Mouse (Mus musculus): ENCODE measurements around the gene Ankrd34c. TPM values are rescaled to one million over a fixed set of nuclear protein-coding genes. Genes with fewer than 3 reads are reported as not detected.

Gene Ankrd34c
- polyA plus RNA-seq, 1 experiment: not detected

DNA sequence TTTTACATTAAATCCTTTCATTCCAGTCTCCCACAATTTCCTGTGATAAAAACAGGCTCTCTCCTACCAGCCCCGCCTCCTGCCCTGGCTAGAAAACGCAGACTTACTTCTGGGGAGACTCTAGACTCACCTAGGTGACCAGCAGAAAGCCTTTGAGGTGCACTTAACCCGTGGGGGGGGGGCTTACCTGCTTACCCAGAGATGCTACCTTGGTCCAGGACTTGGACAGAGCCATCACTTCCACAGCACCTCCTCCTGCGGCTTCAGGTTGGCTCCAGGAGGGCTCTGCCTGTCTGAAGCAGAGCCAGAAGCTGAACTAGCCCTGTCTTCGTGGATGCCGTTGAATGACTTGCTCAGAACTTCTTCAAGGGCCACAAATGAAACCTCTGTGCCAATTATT, 387 bp downstream of the Ankrd34c start:
- no peak for TF ChIP-seq CTCF (IDR thresholded peaks at IDR 0.05; ENCODE audit: insufficient read depth, low read length)
- no peak for TF ChIP-seq POLR2A (IDR thresholded peaks at IDR 0.05; ENCODE audit: borderline replicate concordance, extremely low read depth, low read depth, low read length)
- Histone ChIP-seq H3K4me3 (replicated peaks; ENCODE audit: extremely low read depth, low read depth, low read length) (no peak overlapping the region), H3K4me1 (ENCODE audit: control insufficient read depth, insufficient read depth, low read length) (no peaks in the 10 kb centered on the region)
- 12% methylated on average over 6 of the region's 6 CpGs for WGBS
- no peak for DNase-seq

GRCm38 (mm10) chr9:89736932-89737705, 1.2 kb downstream of the Ankrd34c start:
- DNase-seq: peak; percentile 4
- H3K4me1 ChIP-seq (ENCODE audit: control insufficient read depth, insufficient read depth, low read length): no peaks in the 10 kb centered on the region
- no peak overlapping the region for H3K4me3 ChIP-seq (replicated peaks; ENCODE audit: extremely low read depth, low read depth, low read length)
- TF ChIP-seq POLR2A (IDR thresholded peaks at IDR 0.05; ENCODE audit: borderline replicate concordance, extremely low read depth, low read depth, low read length) (no peak), CTCF (IDR thresholded peaks at IDR 0.05; ENCODE audit: insufficient read depth, low read length) (no peak)
- 7% methylated on average over 20 of the region's 20 CpGs for WGBS

DNA sequence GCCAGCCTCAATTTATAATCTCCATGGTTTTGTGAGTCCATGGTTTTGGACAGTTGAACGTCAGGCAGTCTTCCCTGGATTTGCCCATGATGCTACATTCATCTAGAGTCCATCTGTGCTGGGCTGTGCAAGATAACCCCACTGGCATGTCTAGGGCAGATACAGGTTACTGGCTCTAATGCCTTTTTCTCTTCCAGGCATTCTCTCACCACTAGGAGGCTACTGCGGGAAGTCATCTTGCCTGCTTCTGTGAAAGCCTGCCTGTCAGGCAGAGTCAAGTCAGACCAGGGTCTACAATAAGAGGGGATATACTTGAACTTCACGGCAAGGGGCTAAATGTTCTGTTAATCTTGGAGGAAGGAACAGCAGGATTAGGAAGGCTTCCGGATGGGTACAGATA, 31.4 kb downstream of the Ankrd34c start:
- WGBS: 17% methylated on average over 4 of the region's 4 CpGs
- no peak overlapping the region for H3K4me3 ChIP-seq (replicated peaks; ENCODE audit: extremely low read depth, low read depth, low read length)
- DNase-seq: no peak
- peaks cover 3% of the 10 kb centered on the region; the same call in 1 of the 2 replicates for H3K4me1 ChIP-seq (ENCODE audit: control insufficient read depth, insufficient read depth, low read length)
- peak; percentile 29 for TF ChIP-seq CTCF (IDR thresholded peaks at IDR 0.05; ENCODE audit: insufficient read depth, low read length)
- TF ChIP-seq POLR2A (IDR thresholded peaks at IDR 0.05; ENCODE audit: borderline replicate concordance, extremely low read depth, low read depth, low read length): no peak

DNA sequence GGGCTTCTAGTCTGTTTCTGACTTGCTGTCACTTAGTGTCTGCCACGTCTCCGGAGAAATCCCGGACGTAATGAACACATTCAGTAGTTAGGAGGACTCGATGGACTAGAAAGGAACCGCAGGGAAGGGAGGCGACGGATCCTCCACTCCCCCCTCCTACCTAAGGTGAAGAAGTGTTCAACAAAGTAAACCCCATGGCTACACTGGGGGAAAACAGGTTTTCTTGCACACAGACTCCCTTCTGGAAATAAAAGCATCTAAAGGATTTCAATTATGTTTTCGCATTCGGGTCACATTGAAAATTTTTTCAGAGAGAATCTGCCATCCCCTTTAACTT, 33.1 kb downstream of the Ankrd34c start:
- 8% methylated on average over 10 of the region's 10 CpGs for WGBS
- peaks cover 3% of the 10 kb centered on the region; the same call in 1 of the 2 replicates for H3K4me1 ChIP-seq (ENCODE audit: control insufficient read depth, insufficient read depth, low read length)
- TF ChIP-seq CTCF (IDR thresholded peaks at IDR 0.05; ENCODE audit: insufficient read depth, low read length): no peak
- TF ChIP-seq POLR2A (IDR thresholded peaks at IDR 0.05; ENCODE audit: borderline replicate concordance, extremely low read depth, low read depth, low read length): no peak
- H3K4me3 ChIP-seq (replicated peaks; ENCODE audit: extremely low read depth, low read depth, low read length): peak overlapping the region; percentile 77
- DNase-seq: no peak

DNA sequence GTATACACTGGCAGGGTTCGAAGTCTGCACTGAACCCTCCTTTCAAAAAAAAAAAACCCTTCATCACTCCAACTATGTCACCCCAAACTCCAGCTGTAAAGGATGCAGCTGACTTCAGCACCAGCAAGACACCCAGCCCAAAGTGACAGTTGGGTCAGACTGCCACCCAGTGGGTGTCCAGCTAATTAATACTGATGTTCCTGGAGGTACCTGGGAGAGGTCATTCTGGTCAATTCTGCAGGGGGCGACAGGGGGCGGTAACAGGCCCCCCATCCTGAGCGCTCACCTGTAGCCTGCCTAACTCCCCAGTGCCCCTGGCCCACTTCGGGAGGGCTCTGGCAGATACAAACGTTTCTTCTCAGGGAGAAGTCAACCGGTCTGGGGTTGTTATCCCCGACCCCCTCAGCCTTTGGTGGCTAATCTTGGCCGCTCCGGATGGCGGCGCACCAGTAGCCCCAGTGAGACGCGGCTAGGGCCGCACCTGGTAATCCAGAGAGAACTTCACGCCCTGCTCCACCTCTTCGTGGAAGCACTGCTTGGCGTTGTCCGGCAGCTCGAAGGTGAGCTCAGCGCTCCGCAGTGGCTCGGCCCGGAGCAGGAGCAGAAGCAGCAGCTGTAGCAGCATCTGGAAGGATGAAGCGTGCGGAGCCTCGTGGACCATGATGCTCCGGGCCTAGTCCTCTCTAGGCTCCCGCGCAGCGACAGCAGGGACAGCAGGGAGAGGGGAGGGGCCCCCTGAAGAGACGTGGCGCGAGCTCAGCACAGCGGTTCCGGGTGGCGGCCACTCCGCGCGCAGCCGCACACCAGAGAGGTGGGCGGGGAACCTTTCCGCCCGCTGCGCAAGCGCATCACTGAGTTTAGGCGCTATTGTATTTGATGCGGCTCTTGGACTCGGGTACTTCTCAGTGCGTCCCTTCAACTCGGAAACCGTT, 33.7 kb downstream of the Ankrd34c start, which contains the start of gene Tmed3:
Gene Tmed3, minus strand, starts transcription at position 804 of the 932 bp plus-strand sequence.
- 1% methylated on average over 52 of the region's 52 CpGs for WGBS
- TF ChIP-seq POLR2A (IDR thresholded peaks at IDR 0.05; ENCODE audit: borderline replicate concordance, extremely low read depth, low read depth, low read length) (peak; percentile 70; the same call in 1 of the 2 replicates), CTCF (IDR thresholded peaks at IDR 0.05; ENCODE audit: insufficient read depth, low read length) (0 out of 2 replicates have a peak, but pooled peaks have one; percentile 12)
- peak; percentile 84 for DNase-seq
- H3K4me1 ChIP-seq (ENCODE audit: control insufficient read depth, insufficient read depth, low read length): peaks cover 3% of the 10 kb centered on the region; the same call in 1 of the 2 replicates
- H3K4me3 ChIP-seq (replicated peaks; ENCODE audit: extremely low read depth, low read depth, low read length): peak within 1 kb of the TSS; percentile 77

GRCm38 (mm10) chr9:89700910-89701457, 37.3 kb downstream of the Ankrd34c start:
- H3K4me1 ChIP-seq (ENCODE audit: control insufficient read depth, insufficient read depth, low read length): peaks cover 3% of the 10 kb centered on the region; the same call in 1 of the 2 replicates
- WGBS: 85% methylated on average over 2 of the region's 2 CpGs

GRCm38 (mm10) chr9:89695143-89695542, 43.1 kb downstream of the Ankrd34c start:
- 81% methylated on average over 1 of the region's 1 CpGs for WGBS
- no peak for DNase-seq
- TF ChIP-seq POLR2A (IDR thresholded peaks at IDR 0.05; ENCODE audit: borderline replicate concordance, extremely low read depth, low read depth, low read length) (no peak), CTCF (IDR thresholded peaks at IDR 0.05; ENCODE audit: insufficient read depth, low read length) (no peak)
- Histone ChIP-seq H3K4me3 (replicated peaks; ENCODE audit: extremely low read depth, low read depth, low read length) (no peak overlapping the region), H3K4me1 (ENCODE audit: control insufficient read depth, insufficient read depth, low read length) (no peaks in the 10 kb centered on the region)

More at GRCm38 (mm10) chr9:89700910-89701457, 37.3 kb downstream of the Ankrd34c start:
- no peak for DNase-seq
- no peak overlapping the region for H3K4me3 ChIP-seq (replicated peaks; ENCODE audit: extremely low read depth, low read depth, low read length)
- no peak for TF ChIP-seq CTCF (IDR thresholded peaks at IDR 0.05; ENCODE audit: insufficient read depth, low read length)
- TF ChIP-seq POLR2A (IDR thresholded peaks at IDR 0.05; ENCODE audit: borderline replicate concordance, extremely low read depth, low read depth, low read length): no peak

DNA sequence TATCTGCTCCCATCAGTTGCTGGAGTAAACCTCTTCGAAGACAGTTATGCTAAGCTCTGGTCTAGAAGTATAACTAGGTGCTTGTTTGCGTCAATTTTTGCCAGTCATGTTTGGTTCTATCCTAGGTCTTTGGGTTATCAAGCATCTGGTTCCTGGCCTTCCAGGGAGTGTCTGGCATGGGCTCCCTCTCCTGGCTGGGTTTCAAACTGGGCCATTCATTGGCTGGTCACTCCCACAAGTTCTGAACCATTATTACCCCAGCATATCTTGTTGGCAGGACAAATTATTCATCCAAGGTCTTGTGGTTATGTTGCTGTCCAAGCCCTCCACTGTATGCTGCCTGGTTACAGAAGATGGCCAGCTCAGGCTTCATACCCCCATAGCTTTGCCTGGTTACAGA, 44.6 kb downstream of the Ankrd34c start:
- WGBS: 83% methylated on average over 2 of the region's 2 CpGs
- Histone ChIP-seq H3K4me1 (ENCODE audit: control insufficient read depth, insufficient read depth, low read length) (no peaks in the 10 kb centered on the region), H3K4me3 (replicated peaks; ENCODE audit: extremely low read depth, low read depth, low read length) (no peak overlapping the region)
- TF ChIP-seq POLR2A (IDR thresholded peaks at IDR 0.05; ENCODE audit: borderline replicate concordance, extremely low read depth, low read depth, low read length) (no peak), CTCF (IDR thresholded peaks at IDR 0.05; ENCODE audit: insufficient read depth, low read length) (no peak)
- DNase-seq: no peak

GRCm38 (mm10) chr9:89689179-89689578, 49.1 kb downstream of the Ankrd34c start:
- no peak overlapping the region for H3K4me3 ChIP-seq (replicated peaks; ENCODE audit: extremely low read depth, low read depth, low read length)
- WGBS: 40% methylated on average over 1 of the region's 1 CpGs
- TF ChIP-seq POLR2A (IDR thresholded peaks at IDR 0.05; ENCODE audit: borderline replicate concordance, extremely low read depth, low read depth, low read length) (no peak), CTCF (IDR thresholded peaks at IDR 0.05; ENCODE audit: insufficient read depth, low read length) (no peak)
- no peak for DNase-seq
- no peaks in the 10 kb centered on the region for H3K4me1 ChIP-seq (ENCODE audit: control insufficient read depth, insufficient read depth, low read length)

Data from lung, adult 2 months (tissue).